Mouse (Mus musculus) kidney, postnatal 0 days (tissue): ENCODE measurements around the gene Zbtb12. TPM values are rescaled to one million over a fixed set of nuclear protein-coding genes. Genes with fewer than 3 reads are reported as not detected.

Experiments used
- ATAC-seq: fragments of 200-750 bp; cut with Nextera tagmentation; replicated peaks from 2 replicates; pipeline ENCODE4 v1.8.0; 2017; ENCODE audit warnings: low read depth, moderate number of reproducible peaks, moderate TSS enrichment, moderate library complexity; ENCODE audit not compliant: low FRiP score
- DNase-seq: peaks from one replicate; pipeline ENCODE4 v3.0.0-alpha.2; 2016; ENCODE audit warnings: low spot score
- H3K27ac ChIP-seq: fragments of 300-500 bp; sonication (generic); 2 replicates; pipeline ENCODE4 v1.5.1; 2014; ENCODE audit warnings: mild to moderate bottlenecking
- H3K27me3 ChIP-seq: fragments of 300-500 bp; sonication (generic); 2 replicates; pipeline ENCODE4 v1.6.1; 2014; ENCODE audit warnings: low read length, mixed read lengths; ENCODE audit not compliant: insufficient read depth
- H3K36me3 ChIP-seq: fragments of 300-500 bp; sonication (generic); 2 replicates; pipeline ENCODE4 v1.6.1; 2014; ENCODE audit warnings: low read length, mixed read lengths; ENCODE audit not compliant: insufficient read depth
- H3K4me1 ChIP-seq: fragments of 300-500 bp; sonication (generic); replicated peaks from 2 replicates; pipeline ENCODE4 v1.6.1; 2014; ENCODE audit warnings: antibody characterized with exemption, low read length, mixed read lengths; ENCODE audit not compliant: insufficient read depth
- H3K4me2 ChIP-seq: fragments of 300-500 bp; sonication (generic); 2 replicates; pipeline ENCODE4 v1.6.1; 2014; ENCODE audit warnings: mild to moderate bottlenecking, low read length, moderate library complexity, mixed read lengths
- H3K4me3 ChIP-seq: fragments of 300-500 bp; sonication (generic); replicated peaks from 2 replicates; pipeline ENCODE4 v1.5.1; 2014; ENCODE audit warnings: low read depth, low read length
- H3K9ac ChIP-seq: fragments of 300-500 bp; sonication (generic); 2 replicates; pipeline ENCODE4 v1.6.1; 2014; ENCODE audit warnings: low read depth, low read length
- H3K9me3 ChIP-seq: fragments of 300-500 bp; sonication (generic); replicated peaks from 2 replicates; pipeline ENCODE4 v1.6.1; 2016; ENCODE audit warnings: low read length, inconsistent platforms, mixed read lengths
- CTCF ChIP-seq: IDR thresholded peaks from 2 replicates; pipeline ENCODE4 v1.5.1; 2016; ENCODE audit warnings: antibody characterized with exemption, low read depth, mild to moderate bottlenecking, moderate library complexity
- WGBS: fragments of 180-500 bp; shearing (Covaris S2); extraction: QIAGEN DNeasy Blood & Tissue Kit; methylation state at CpG from one replicate; pipeline ENCODE4 v1.1.7; 2014; 5-methylcytosine and 5-hydroxymethylcytosine counted together
- polyA plus RNA-seq: library from polyadenylated mRNA; unstranded; fragments of >200 nt; fragmentation: Nextera tagmentation; extraction: Ambion mirVana; gene quantifications from 2 replicates; pipeline ENCODE4 v1.2.1, GENCODE M21; 2015

Zbtb12 gene
- polyA plus RNA-seq, 1 experiment from 2014 or later: 3.4 TPM

DNA sequence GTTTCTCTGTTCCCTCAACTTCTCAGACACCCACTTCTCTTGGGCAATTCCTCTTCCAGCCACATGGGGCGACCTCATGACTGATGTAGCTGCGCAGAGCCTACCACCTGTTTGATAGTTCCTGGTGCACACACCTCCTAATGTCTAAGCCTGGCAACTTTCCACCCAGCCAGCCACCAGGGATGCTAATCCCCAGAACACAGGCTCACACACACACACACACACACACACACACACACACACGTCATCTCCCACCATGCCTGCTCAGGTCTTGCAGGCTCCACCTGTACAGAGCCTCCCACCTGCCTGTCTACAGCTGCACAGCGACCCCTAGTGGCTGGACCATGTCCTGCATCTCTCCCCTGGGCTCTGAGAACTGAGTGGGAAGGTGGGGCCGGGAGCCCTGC is 32.7 kb downstream of the Zbtb12 start:
- Histone ChIP-seq H3K4me3 (no peak overlapping the region), H3K27ac (no peak overlapping the region), H3K4me1 (no peaks in the 10 kb centered on the region), H3K9me3 (no peaks in the 10 kb centered on the region), H3K4me2 (no peak overlapping the region), H3K36me3 (peaks cover 64% of the 10 kb centered on the region), H3K27me3 (no peaks in the 10 kb centered on the region), H3K9ac (no peak overlapping the region)
- TF ChIP-seq CTCF: peak; percentile 97
- peak; percentile 37 for ATAC-seq
- DNase-seq: peak; percentile 77
- WGBS: 47% methylated on average over 5 of the region's 5 CpGs

DNA sequence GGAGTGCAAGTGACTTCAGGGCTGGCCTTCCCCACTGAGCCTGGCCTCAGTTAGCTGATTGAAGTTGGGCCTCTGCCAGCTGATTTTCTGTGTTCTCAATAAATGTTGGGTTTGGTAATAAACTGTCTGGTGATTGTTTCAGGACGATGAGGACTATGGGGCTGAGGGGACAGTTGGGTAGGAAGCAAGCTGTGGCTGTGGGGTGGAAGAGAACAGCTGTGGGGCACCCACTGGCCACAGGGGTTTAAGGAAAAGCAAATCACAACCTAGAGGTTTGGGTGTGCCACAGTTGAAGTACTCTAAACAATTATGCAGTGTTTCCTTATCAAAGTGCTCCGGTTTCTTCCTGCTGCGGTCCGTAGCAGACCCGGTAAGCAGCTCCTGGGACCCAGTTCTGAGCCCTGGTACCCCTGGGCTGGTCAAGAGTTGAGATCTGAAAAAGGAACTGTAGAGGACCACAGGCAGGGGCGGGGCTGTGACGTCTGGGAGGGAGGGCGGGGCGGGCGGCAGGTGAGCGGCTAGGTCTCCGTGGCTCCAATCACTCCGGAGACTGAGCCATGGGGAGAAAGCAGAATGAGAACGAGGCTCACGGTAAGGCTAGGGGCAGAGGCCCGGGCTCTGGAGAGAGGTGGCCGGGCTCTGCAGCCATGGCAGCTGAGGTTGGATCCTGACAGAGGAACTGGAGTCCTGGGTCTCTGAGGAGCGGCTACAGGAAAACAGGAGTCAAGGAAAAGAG is 34.8 kb downstream of the Zbtb12 start, which contains the start of gene Slc44a4:
Gene Slc44a4 (plus strand): TSS at position 537 of the 736 bp plus-strand sequence.
- Histone ChIP-seq H3K4me1 (no peaks in the 10 kb centered on the region), H3K4me2 (peak within 1 kb of the TSS; percentile 41), H3K27me3 (no peaks in the 10 kb centered on the region), H3K27ac (peak within 1 kb of the TSS; percentile 75), H3K9me3 (no peaks in the 10 kb centered on the region), H3K4me3 (0 out of 2 replicates have a peak within 1 kb of the TSS, but pooled peaks have one; percentile 8), H3K36me3 (peaks cover 43% of the 10 kb centered on the region), H3K9ac (no peak within 1 kb of the TSS; the same call in 1 of the 2 replicates)
- no peak for DNase-seq
- ATAC-seq: 0 out of 2 replicates have a peak, but pooled peaks have one; percentile 9
- TF ChIP-seq CTCF: no peak
- WGBS: 32% methylated on average over 18 of the region's 18 CpGs

DNA sequence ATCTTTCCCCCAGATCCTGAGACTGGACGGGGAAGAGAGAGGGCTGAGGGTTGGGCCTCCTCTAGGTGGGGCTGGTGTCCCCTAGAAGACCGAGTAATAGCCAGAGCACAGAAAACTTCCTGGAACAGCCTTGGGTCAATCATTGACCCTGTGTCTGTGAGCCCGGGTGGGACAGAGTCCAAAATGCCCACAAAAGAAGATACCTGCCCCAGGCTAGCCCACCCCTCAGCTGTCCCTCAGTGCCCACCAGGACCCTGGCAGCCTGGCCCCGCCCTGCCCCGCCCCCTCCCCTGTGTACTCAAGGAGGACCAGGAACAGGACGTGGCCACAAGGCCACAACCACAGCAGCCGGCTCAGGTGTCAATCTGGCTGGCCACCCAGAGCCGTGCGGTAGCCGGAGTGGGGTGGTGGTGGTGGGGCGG is 36.1 kb downstream of the Zbtb12 start:
- peak overlapping the region; percentile 75 for H3K27ac ChIP-seq
- H3K4me1 ChIP-seq: no peaks in the 10 kb centered on the region
- H3K4me3 ChIP-seq: no peak overlapping the region
- H3K9me3 ChIP-seq: no peaks in the 10 kb centered on the region
- peaks cover 30% of the 10 kb centered on the region for H3K36me3 ChIP-seq
- 0 out of 2 replicates have a peak overlapping the region, but pooled peaks have one; percentile 32 for H3K9ac ChIP-seq
- no peaks in the 10 kb centered on the region for H3K27me3 ChIP-seq
- peak overlapping the region; percentile 41; the same call in 1 of the 2 replicates for H3K4me2 ChIP-seq
- ATAC-seq (peak; percentile 75), DNase-seq (peak; percentile 86)
- peak; percentile 68 for TF ChIP-seq CTCF
- WGBS: 14% methylated on average over 11 of the region's 11 CpGs

DNA sequence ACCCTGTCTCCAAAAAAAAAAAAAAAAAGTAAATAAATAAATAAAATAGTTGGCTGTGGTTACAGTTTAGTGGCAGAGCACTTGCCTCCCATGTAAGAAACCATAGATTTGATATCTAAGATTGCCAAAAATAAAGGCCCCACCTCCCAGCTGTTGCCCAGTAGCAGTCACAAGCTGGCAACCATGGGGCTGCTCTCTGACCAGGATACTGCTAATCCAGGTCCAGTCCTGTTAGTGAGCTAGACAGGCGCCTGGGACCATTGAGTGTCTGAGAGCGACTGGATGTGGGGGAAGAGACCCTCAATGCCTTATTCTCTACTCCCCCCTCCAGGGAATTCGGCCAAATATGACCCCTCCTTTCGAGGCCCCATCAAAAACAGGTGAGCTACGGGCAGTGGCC is 37.0 kb downstream of the Zbtb12 start:
- Histone ChIP-seq H3K9ac (no peak overlapping the region), H3K27me3 (no peaks in the 10 kb centered on the region), H3K4me3 (no peak overlapping the region), H3K4me2 (no peak overlapping the region), H3K9me3 (no peaks in the 10 kb centered on the region), H3K36me3 (peaks cover 21% of the 10 kb centered on the region; the same call in 1 of the 2 replicates), H3K4me1 (no peaks in the 10 kb centered on the region), H3K27ac (no peak overlapping the region)
- TF ChIP-seq CTCF: no peak
- ATAC-seq (no peak), DNase-seq (no peak)
- WGBS: 93% methylated on average over 5 of the region's 5 CpGs

DNA sequence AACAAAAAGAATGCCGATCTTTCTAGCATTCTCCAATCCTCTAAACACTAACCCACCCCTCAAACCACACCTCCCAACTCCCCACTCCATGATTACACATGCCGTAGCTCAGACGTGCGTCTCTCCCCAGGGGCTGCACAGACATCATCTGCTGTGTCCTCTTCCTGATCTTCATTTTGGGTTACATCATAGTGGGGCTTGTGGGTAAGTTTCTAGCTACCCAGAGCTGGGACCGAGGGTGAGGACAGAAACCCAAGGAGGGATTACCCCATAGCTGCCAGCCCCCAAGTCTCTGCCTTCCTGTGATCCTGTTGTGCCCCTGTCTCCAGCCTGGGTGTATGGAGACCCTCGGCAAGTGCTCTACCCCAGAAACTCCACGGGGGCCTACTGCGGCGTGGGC is 37.9 kb downstream of the Zbtb12 start:
- Histone ChIP-seq H3K4me3 (no peak overlapping the region), H3K36me3 (peaks cover 14% of the 10 kb centered on the region; the same call in 1 of the 2 replicates), H3K9ac (no peak overlapping the region), H3K4me2 (no peak overlapping the region), H3K27me3 (no peaks in the 10 kb centered on the region), H3K27ac (no peak overlapping the region), H3K4me1 (no peaks in the 10 kb centered on the region), H3K9me3 (no peaks in the 10 kb centered on the region)
- 79% methylated on average over 9 of the region's 9 CpGs for WGBS
- no peak for ATAC-seq
- DNase-seq: no peak
- TF ChIP-seq CTCF: no peak

DNA sequence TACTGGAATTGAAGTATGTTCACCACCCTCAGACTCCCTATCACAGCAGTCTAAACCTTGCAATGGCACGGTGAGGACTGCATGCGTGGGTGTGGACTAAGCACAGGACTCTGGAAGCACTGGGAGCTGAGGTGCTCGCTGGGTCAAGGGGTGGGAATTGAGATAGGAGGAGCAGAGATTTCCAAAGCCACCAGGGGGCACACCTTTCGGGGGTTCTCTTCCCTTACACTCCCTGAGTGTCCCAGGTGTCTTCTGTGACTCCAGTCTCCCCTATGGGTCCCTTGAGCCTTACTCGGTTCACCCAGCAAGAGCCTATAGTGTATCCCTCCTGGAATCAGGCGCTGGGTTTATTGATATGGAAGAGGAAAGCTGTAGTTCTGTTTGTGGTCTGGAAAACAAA is 43.7 kb downstream of the Zbtb12 start:
- H3K4me1 ChIP-seq: no peaks in the 10 kb centered on the region
- ATAC-seq: no peak
- WGBS: 41% methylated on average over 6 of the region's 6 CpGs
- H3K27ac ChIP-seq: no peak overlapping the region
- no peaks in the 10 kb centered on the region for H3K9me3 ChIP-seq
- no peak overlapping the region for H3K9ac ChIP-seq
- no peak overlapping the region for H3K4me3 ChIP-seq
- peak; percentile 55 for TF ChIP-seq CTCF
- no peaks in the 10 kb centered on the region for H3K27me3 ChIP-seq
- peak; percentile 41 for DNase-seq
- no peaks in the 10 kb centered on the region for H3K36me3 ChIP-seq
- H3K4me2 ChIP-seq: no peak overlapping the region
